28 mouse cellular contexts compared by ENCODE assay signal in the genomic region with DNA sequence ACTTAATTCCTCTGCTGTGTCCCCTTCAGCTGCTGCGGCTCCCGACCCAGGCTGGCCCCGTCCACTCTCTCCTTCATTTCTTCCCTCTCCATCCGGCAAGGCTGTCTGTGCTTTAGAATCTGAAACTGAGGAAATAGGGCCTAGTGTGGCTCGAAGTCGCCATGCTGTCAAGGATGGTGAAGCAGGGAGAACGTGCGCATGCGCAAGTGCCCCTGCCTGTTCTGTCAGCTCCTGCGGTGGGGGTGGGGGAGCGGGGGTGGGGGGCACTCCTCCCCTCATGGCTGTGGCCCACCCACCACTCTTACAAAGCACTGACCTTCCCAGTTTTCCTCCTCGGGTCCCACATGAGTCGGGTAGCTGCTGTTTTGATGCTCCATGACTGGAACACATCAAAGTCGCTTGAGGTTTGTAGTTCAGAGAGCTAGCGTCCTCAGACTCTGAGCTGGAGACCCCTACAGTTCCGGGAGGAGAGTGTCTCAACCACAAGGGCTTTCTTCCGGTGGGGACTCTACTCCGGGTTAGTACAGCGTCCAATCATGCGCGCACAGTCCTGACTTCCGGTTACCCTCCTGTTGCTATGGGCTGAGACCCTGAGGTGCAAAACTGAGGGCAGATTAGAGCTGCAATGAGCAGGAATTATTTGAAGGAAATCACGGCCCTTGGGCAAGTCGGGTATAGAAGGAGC. TPM values are rescaled to one million over a fixed set of nuclear protein-coding genes. Genes with fewer than 3 reads are reported as not detected.
"Had no signal": no experiment of that assay in that cellular context is flagged by ENCODE, and none has a peak within 500 bp of the region (broad histone marks: within the 10 kb centered on the region; RNA-seq: fewer than 3 reads in every experiment).

No protein-coding gene starts in this region.

- H3K4me3 ChIP-seq: liver, embryonic 15.5 days; lung, embryonic 15.5 days; megakaryocyte, embryonic 14.5 days; midbrain, embryonic 13.5 days; midbrain, embryonic 15.5 days; neural tube, embryonic 12.5 days had no signal

- H3K27me3 ChIP-seq: liver, embryonic 15.5 days; lung, embryonic 15.5 days; midbrain, embryonic 13.5 days; midbrain, embryonic 15.5 days; neural tube, embryonic 12.5 days had no signal

- H3K27ac ChIP-seq: liver, embryonic 15.5 days; lung, embryonic 15.5 days; midbrain, embryonic 13.5 days; midbrain, embryonic 15.5 days; neural tube, embryonic 12.5 days had no signal

- DNase-seq: liver, postnatal 0 days; lung, adult 2 months; lung, postnatal 14 days; lung, postnatal 4 days; retina, postnatal 1 day; right cerebral cortex, adult 18-20 months; right cerebral cortex, postnatal 25 days; right cerebral cortex, postnatal 4 days; spleen, adult 18-20 months; thymus, adult 2 months; thymus, postnatal 25 days; thymus, postnatal 4 days had no signal

- H3K9ac ChIP-seq: liver, embryonic 15.5 days; liver, postnatal 0 days; lung, embryonic 15.5 days; midbrain, embryonic 13.5 days; midbrain, embryonic 15.5 days; neural tube, embryonic 12.5 days had no signal

- ATAC-seq: liver, postnatal 0 days; lung, postnatal 0 days; midbrain, embryonic 13.5 days; midbrain, embryonic 15.5 days had no signal

- H3K36me3 ChIP-seq: liver, embryonic 15.5 days; lung, embryonic 15.5 days; midbrain, embryonic 13.5 days; midbrain, embryonic 15.5 days; neural tube, embryonic 12.5 days had no signal

- H3K9me3 ChIP-seq: liver, embryonic 15.5 days; lung, embryonic 15.5 days; midbrain, embryonic 15.5 days; neural tube, embryonic 12.5 days had no signal

- H3K4me1 ChIP-seq: liver, embryonic 15.5 days; lung, embryonic 15.5 days; megakaryocyte, embryonic 14.5 days; midbrain, embryonic 13.5 days; midbrain, embryonic 15.5 days; neural tube, embryonic 12.5 days had no signal

RNA-seq across cellular contexts. Expression of a gene that starts 10.1 kb away (rescaled TPM):
- total RNA-seq: midbrain, postnatal 0 days; monocyte, adult 5-6 weeks; neutrophil, adult 5-6 weeks had no signal
- polyA plus RNA-seq: liver, embryonic 15.5 days; liver, postnatal 0 days; lung, adult 2 months; lung, embryonic 15.5 days; lung, postnatal 0 days; midbrain, embryonic 11.5 days; midbrain, embryonic 13.5 days; midbrain, embryonic 15.5 days; midbrain, postnatal 0 days; neural tube, embryonic 12.5 days; neural tube, embryonic 14.5 days; small intestine, adult 2 months; stomach, embryonic 14.5 days; stomach, embryonic 16.5 days; thymus, adult 2 months; urinary bladder, adult 2 months had no signal

RNA-seq across cellular contexts. Expression of a gene that starts 14.6 kb away (rescaled TPM):
- total RNA-seq: midbrain, postnatal 0 days; monocyte, adult 5-6 weeks; neutrophil, adult 5-6 weeks had no signal
- polyA plus RNA-seq: liver, embryonic 15.5 days; liver, postnatal 0 days; lung, adult 2 months; lung, embryonic 15.5 days; lung, postnatal 0 days; midbrain, embryonic 11.5 days; midbrain, embryonic 13.5 days; midbrain, embryonic 15.5 days; midbrain, postnatal 0 days; neural tube, embryonic 12.5 days; neural tube, embryonic 14.5 days; small intestine, adult 2 months; stomach, embryonic 14.5 days; stomach, embryonic 16.5 days; thymus, adult 2 months; urinary bladder, adult 2 months had no signal

RNA-seq across cellular contexts. Expression of a gene that starts 32.0 kb away (rescaled TPM):
- total RNA-seq: midbrain, postnatal 0 days; monocyte, adult 5-6 weeks; neutrophil, adult 5-6 weeks had no signal
- polyA plus RNA-seq: liver, embryonic 15.5 days; liver, postnatal 0 days; lung, adult 2 months; lung, embryonic 15.5 days; lung, postnatal 0 days; midbrain, embryonic 13.5 days; midbrain, embryonic 15.5 days; midbrain, postnatal 0 days; neural tube, embryonic 12.5 days; neural tube, embryonic 14.5 days; small intestine, adult 2 months; stomach, embryonic 14.5 days; stomach, embryonic 16.5 days; thymus, adult 2 months; urinary bladder, adult 2 months had no signal

RNA-seq across cellular contexts. Expression of a gene that starts 39.9 kb away (rescaled TPM):
- total RNA-seq: midbrain, postnatal 0 days; monocyte, adult 5-6 weeks; neutrophil, adult 5-6 weeks had no signal
- polyA plus RNA-seq: liver, embryonic 15.5 days; liver, postnatal 0 days; lung, adult 2 months; lung, embryonic 15.5 days; lung, postnatal 0 days; midbrain, embryonic 11.5 days; midbrain, embryonic 13.5 days; midbrain, embryonic 15.5 days; midbrain, postnatal 0 days; neural tube, embryonic 12.5 days; neural tube, embryonic 14.5 days; small intestine, adult 2 months; stomach, embryonic 14.5 days; stomach, embryonic 16.5 days; thymus, adult 2 months; urinary bladder, adult 2 months had no signal

RNA-seq across cellular contexts. Expression of a gene that starts 54.8 kb away (rescaled TPM):
- total RNA-seq: midbrain, postnatal 0 days; monocyte, adult 5-6 weeks; neutrophil, adult 5-6 weeks had no signal
- polyA plus RNA-seq: liver, embryonic 15.5 days; liver, postnatal 0 days; lung, adult 2 months; lung, embryonic 15.5 days; lung, postnatal 0 days; midbrain, embryonic 11.5 days; midbrain, embryonic 13.5 days; midbrain, embryonic 15.5 days; midbrain, postnatal 0 days; neural tube, embryonic 12.5 days; neural tube, embryonic 14.5 days; small intestine, adult 2 months; stomach, embryonic 14.5 days; stomach, embryonic 16.5 days; thymus, adult 2 months; urinary bladder, adult 2 months had no signal
